Mouse (Mus musculus) myocyte (in vitro differentiated cells): ENCODE measurements around the gene Gas7. TPM values are rescaled to one million over a fixed set of nuclear protein-coding genes. Genes with fewer than 3 reads are reported as not detected.

Experiments used
- H3K27me3 ChIP-seq: one replicate; pipeline ENCODE4 v1.6.1; 2011; ENCODE audit not compliant: control insufficient read depth, insufficient read depth, insufficient read length
- H3K36me3 ChIP-seq: one replicate; pipeline ENCODE4 v1.6.1; 2011; ENCODE audit not compliant: control insufficient read depth, insufficient read depth
- H3K4me2 ChIP-seq: one replicate; pipeline ENCODE4 v1.6.1; 2011; ENCODE audit warnings: low read depth, control low read depth
- H3K4me3 ChIP-seq: one replicate; pipeline ENCODE4 v1.5.1; 2011; ENCODE audit warnings: mild to moderate bottlenecking, control low read depth, moderate library complexity
- H3K79me2 ChIP-seq: one replicate; pipeline ENCODE4 v1.6.1; 2011; ENCODE audit not compliant: control insufficient read depth, insufficient read depth
- H3ac ChIP-seq: one replicate; pipeline ENCODE4 v1.6.1; 2011; ENCODE audit not compliant: control insufficient read depth, insufficient read length
- CEBPB ChIP-seq: IDR thresholded peaks from 2 replicates; pipeline ENCODE4 v1.6.1; 2011; ENCODE audit warnings: mild to moderate bottlenecking, moderate library complexity; ENCODE audit not compliant: poor library complexity, insufficient read depth, severe bottlenecking
- E2F4 ChIP-seq: IDR thresholded peaks from one replicate; pipeline ENCODE4 v1.6.1; 2011; ENCODE audit warnings: mild to moderate bottlenecking, control low read depth, moderate library complexity; ENCODE audit not compliant: insufficient read depth
- MAX ChIP-seq: IDR thresholded peaks from one replicate; pipeline ENCODE4 v1.6.1; 2011; ENCODE audit warnings: low read depth, mild to moderate bottlenecking, control low read depth
- MYOD1 ChIP-seq, 3 experiments: IDR thresholded peaks; one replicate each; pipeline ENCODE4 v1.6.1; 2011; ENCODE audit warnings: control low read depth in 2 of 3, low read depth in 2 of 3, mild to moderate bottlenecking in 2 of 3, moderate library complexity in 1 of 3; ENCODE audit not compliant: insufficient read length in 2 of 3, control insufficient read depth in 1 of 3
- MYOG ChIP-seq, 3 experiments: IDR thresholded peaks; one replicate each; pipeline ENCODE4 v1.6.1; 2011; ENCODE audit warnings: control low read depth in 2 of 3, low read depth in 2 of 3, mild to moderate bottlenecking in 2 of 3; ENCODE audit not compliant: insufficient read length in 2 of 3, control insufficient read depth in 1 of 3, insufficient read depth in 1 of 3
- POLR2A ChIP-seq: IDR thresholded peaks from one replicate; pipeline ENCODE4 v1.6.1; 2011; ENCODE audit warnings: low read depth, mild to moderate bottlenecking, control low read depth, moderate library complexity; ENCODE audit not compliant: insufficient read length
- POLR2AphosphoS2 ChIP-seq: IDR thresholded peaks from one replicate; pipeline ENCODE4 v1.6.1; 2011; ENCODE audit warnings: low read depth, control low read depth; ENCODE audit not compliant: insufficient read length
- REST ChIP-seq: IDR thresholded peaks from one replicate; pipeline ENCODE4 v1.6.1; 2011; ENCODE audit warnings: mild to moderate bottlenecking, control low read depth, moderate library complexity; ENCODE audit not compliant: insufficient read depth, insufficient read length
- SRF ChIP-seq: IDR thresholded peaks from one replicate; pipeline ENCODE4 v1.6.1; 2011; ENCODE audit warnings: low read depth; ENCODE audit not compliant: control insufficient read depth, insufficient read length
- TCF12 ChIP-seq: IDR thresholded peaks from one replicate; pipeline ENCODE4 v1.6.1; 2011; ENCODE audit warnings: mild to moderate bottlenecking, control low read depth; ENCODE audit not compliant: poor library complexity, insufficient read depth, severe bottlenecking
- TCF3 ChIP-seq: IDR thresholded peaks from one replicate; pipeline ENCODE4 v1.6.1; 2011; ENCODE audit warnings: low read depth, control low read depth; ENCODE audit not compliant: insufficient read length
- USF1 ChIP-seq: IDR thresholded peaks from one replicate; pipeline ENCODE4 v1.6.1; 2011; ENCODE audit warnings: low read depth, mild to moderate bottlenecking, control low read depth, moderate library complexity
- polyA plus RNA-seq: library from polyadenylated mRNA; unstranded; fragments of >200 nt; fragmentation: generic; extraction: Trizol; gene quantifications from one replicate; pipeline ENCODE4 v1.2.1, GENCODE M21; 2012; ENCODE audit warnings: missing spikeins

The Gas7 gene
- polyA plus RNA-seq, 1 experiment = 0.02 TPM

DNA sequence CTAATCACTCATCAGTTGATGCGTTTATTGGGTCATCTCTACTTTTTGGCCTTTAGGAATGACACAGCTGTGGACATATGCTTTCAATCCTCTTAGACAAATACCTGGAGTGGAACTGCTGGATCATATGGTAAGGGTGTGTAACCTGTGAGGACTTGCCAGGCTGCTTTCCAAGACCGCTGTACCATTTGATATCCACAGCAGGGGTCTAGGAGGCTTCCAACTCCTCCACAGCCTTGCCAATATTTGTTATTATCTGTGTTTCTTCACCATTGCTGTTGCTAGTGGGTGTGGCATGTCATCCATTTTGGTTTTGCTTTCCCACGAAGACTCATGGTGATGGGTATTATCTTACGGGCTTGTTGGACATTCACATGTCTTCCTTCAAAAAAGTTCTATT is 57.8 kb downstream of the Gas7 start:
- Histone ChIP-seq H3K79me2 (no peaks in the 10 kb centered on the region), H3K36me3 (no peaks in the 10 kb centered on the region), H3K4me3 (no peak overlapping the region), H3ac (no peak overlapping the region), H3K4me2 (no peak overlapping the region), H3K27me3 (no peaks in the 10 kb centered on the region)
- TF ChIP-seq USF1 = no peak
- TF ChIP-seq MYOD1 (IDR thresholded peaks at IDR 0.05; ENCODE audit: control insufficient read depth in 1 of 3, insufficient read length in 2 of 3, low read depth in 2 of 3) = no peak
- no peak for TF ChIP-seq POLR2AphosphoS2
- no peak for TF ChIP-seq TCF3
- TF ChIP-seq POLR2A = no peak
- TF ChIP-seq MYOG (IDR thresholded peaks at IDR 0.05; ENCODE audit: control insufficient read depth in 1 of 3, insufficient read depth in 1 of 3, insufficient read length in 2 of 3, low read depth in 2 of 3) = no peak
- no peak for TF ChIP-seq TCF12
- no peak for TF ChIP-seq MAX
- no peak for TF ChIP-seq E2F4
- no peak for TF ChIP-seq REST
- no peak for TF ChIP-seq SRF
- TF ChIP-seq CEBPB = no peak

DNA sequence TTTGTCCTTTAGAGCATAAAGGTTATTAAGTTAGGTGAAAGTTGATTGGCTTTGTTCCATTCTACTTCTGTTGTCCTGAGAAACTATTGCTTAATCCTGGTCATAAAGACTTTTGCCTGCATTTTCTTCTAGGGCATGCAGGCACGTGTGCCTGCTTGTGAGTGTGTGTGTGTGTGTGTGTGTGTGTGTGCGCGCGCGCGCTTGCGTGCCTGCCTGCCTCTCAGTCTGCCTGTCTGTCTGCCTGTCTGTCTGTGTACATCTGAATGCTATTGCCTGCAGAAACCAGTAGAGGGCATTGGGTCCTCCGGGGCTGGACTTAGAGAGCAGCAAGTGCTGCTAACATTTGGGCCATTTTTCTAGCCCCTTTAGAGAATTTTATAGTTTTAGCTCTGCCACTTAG is 59.2 kb downstream of the Gas7 start:
- H3K4me2 ChIP-seq = no peak overlapping the region

DNA sequence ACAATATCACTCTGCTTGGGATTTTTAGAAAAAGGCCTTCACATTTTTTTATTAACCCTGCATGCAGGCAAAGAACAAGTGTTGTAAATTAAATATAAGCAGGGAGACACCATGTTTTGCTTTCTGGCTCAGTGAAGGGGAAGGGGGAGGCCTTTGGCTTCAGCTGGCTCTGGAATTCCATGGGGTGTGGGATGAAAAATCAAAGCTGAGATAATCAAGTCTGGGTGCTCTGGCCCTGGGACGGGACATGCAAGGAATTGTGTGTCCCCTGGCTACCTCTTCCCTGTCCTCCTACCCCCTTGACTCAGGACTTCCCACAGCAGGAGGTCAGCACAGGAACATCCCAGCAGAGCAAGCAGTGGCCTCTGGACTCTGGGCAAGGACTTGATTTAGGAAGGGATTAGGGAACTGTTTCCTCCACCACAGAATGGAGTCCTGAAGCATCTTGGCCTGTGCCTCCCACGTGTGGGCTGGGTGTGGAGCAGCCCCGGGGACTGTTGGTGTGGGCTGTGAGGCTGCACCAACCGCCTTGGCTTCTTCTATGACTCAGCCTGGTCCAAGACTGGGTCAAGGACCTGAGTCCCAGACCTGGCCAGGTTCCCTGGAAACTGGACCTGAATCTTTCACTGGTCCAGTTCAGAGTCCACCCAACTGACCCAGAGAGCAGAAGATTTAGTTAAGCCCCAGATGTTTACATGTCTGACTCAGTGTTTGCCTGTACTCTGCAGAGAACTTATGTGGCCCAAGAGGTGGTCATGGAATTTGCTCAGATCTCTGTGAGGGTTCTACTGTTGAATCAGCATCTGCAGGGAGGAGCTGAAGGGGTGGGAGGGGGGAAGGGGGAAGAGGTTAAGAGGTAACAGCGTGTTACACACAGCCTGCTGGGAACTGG is 60.0 kb downstream of the Gas7 start:
- H3K36me3 ChIP-seq = no peaks in the 10 kb centered on the region
- TF ChIP-seq POLR2A (no peak), POLR2AphosphoS2 (no peak), REST (no peak), TCF3 (no peak)
- no peak overlapping the region for H3ac ChIP-seq
- no peaks in the 10 kb centered on the region for H3K27me3 ChIP-seq
- H3K4me3 ChIP-seq = no peak overlapping the region
- no peaks in the 10 kb centered on the region for H3K79me2 ChIP-seq
- no peak overlapping the region for H3K4me2 ChIP-seq

More for the DNA sequence above, 59.2 kb downstream of the Gas7 start:
- Histone ChIP-seq H3K27me3 (no peaks in the 10 kb centered on the region), H3K4me3 (no peak overlapping the region), H3K79me2 (no peaks in the 10 kb centered on the region), H3ac (no peak overlapping the region), H3K36me3 (no peaks in the 10 kb centered on the region)
- no peak for TF ChIP-seq MAX
- no peak for TF ChIP-seq SRF
- no peak for TF ChIP-seq E2F4
- no peak for TF ChIP-seq TCF3
- TF ChIP-seq CEBPB = no peak
- TF ChIP-seq MYOD1 (IDR thresholded peaks at IDR 0.05; ENCODE audit: control insufficient read depth in 1 of 3, insufficient read length in 2 of 3, low read depth in 2 of 3) = no peak
- TF ChIP-seq MYOG (IDR thresholded peaks at IDR 0.05; ENCODE audit: control insufficient read depth in 1 of 3, insufficient read depth in 1 of 3, insufficient read length in 2 of 3, low read depth in 2 of 3) = no peak
- TF ChIP-seq TCF12 = no peak
- no peak for TF ChIP-seq REST
- no peak for TF ChIP-seq USF1
- no peak for TF ChIP-seq POLR2AphosphoS2
- no peak for TF ChIP-seq POLR2A

DNA sequence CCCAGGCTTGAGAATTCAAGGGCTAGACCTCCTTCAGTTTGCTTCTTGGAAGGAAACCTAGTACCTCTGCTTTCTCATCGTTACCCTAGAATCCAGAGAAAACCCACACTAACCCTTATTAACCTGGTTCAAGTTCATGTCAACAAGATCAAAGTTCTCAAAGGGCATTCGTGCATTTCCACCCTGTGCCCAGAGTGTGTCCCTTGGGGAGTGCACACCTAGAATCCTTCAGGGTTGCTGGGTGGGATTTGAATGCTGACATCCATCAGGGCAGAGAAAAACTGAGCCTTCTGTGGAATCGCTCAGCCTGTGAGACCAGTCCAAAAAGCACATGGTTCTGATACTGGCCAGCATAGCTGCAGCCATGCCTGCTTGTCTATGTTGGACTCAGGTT is 60.7 kb downstream of the Gas7 start:
- Histone ChIP-seq H3K4me2 (no peak overlapping the region), H3K79me2 (no peaks in the 10 kb centered on the region), H3K27me3 (no peaks in the 10 kb centered on the region), H3K36me3 (no peaks in the 10 kb centered on the region), H3ac (no peak overlapping the region), H3K4me3 (no peak overlapping the region)
- TF ChIP-seq TCF12 (no peak), USF1 (no peak), MAX (no peak), MYOG (IDR thresholded peaks at IDR 0.05; ENCODE audit: control insufficient read depth in 1 of 3, insufficient read depth in 1 of 3, insufficient read length in 2 of 3, low read depth in 2 of 3) (no peak), REST (no peak), MYOD1 (IDR thresholded peaks at IDR 0.05; ENCODE audit: control insufficient read depth in 1 of 3, insufficient read length in 2 of 3, low read depth in 2 of 3) (no peak), POLR2AphosphoS2 (no peak), SRF (no peak), TCF3 (no peak)

DNA sequence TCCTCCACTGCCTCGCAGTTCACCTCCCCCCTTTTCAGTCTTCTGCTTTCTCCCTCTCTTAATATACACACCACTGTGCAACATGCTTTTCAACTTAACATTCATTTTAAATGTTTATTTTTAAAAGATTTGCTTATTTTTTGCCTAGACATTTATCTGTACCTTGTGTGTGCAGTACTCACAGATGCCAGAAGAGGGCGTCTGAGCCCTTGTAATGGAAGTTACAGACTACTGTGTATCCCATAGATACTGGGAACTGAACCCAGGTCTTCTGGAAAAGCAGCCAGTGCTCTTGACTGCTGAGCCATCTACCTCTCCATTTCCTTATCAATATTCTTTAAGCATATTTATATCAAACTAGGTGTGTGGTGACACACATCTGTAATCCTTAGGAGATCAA is 62.5 kb downstream of the Gas7 start:
- H3K79me2 ChIP-seq = no peaks in the 10 kb centered on the region
- H3ac ChIP-seq = no peak overlapping the region
- H3K27me3 ChIP-seq = no peaks in the 10 kb centered on the region
- TF ChIP-seq CEBPB (no peak), TCF12 (no peak), SRF (no peak), POLR2AphosphoS2 (no peak), REST (no peak), MAX (no peak), E2F4 (no peak), TCF3 (no peak), USF1 (no peak), MYOG (IDR thresholded peaks at IDR 0.05; ENCODE audit: control insufficient read depth in 1 of 3, insufficient read depth in 1 of 3, insufficient read length in 2 of 3, low read depth in 2 of 3) (no peak), MYOD1 (IDR thresholded peaks at IDR 0.05; ENCODE audit: control insufficient read depth in 1 of 3, insufficient read length in 2 of 3, low read depth in 2 of 3) (no peak), POLR2A (no peak)
- H3K4me2 ChIP-seq = no peak overlapping the region
- H3K36me3 ChIP-seq = no peaks in the 10 kb centered on the region
- no peak overlapping the region for H3K4me3 ChIP-seq
